Mouse (Mus musculus) stomach, embryonic 16.5 days (tissue): ENCODE measurements around the gene Lrp3. TPM values are rescaled to one million over a fixed set of nuclear protein-coding genes. Genes with fewer than 3 reads are reported as not detected.

Experiments used
- ATAC-seq: fragments of 200-750 bp; cut with Nextera tagmentation; 2 replicates; pipeline ENCODE4 v1.8.0; 2017; ENCODE audit warnings: moderate number of reproducible peaks, moderate TSS enrichment; ENCODE audit not compliant: insufficient read depth, low FRiP score
- H3K27ac ChIP-seq: fragments of 300-500 bp; sonication (generic); 2 replicates; pipeline ENCODE4 v1.5.1; 2014; ENCODE audit warnings: low read length
- H3K27me3 ChIP-seq: fragments of 300-500 bp; sonication (generic); 2 replicates; pipeline ENCODE4 v1.6.1; 2014; ENCODE audit warnings: low read length, control low read depth, mixed read lengths; ENCODE audit not compliant: control insufficient read depth, insufficient read depth
- H3K36me3 ChIP-seq: fragments of 300-500 bp; sonication (generic); 2 replicates; pipeline ENCODE4 v1.6.1; 2014; ENCODE audit warnings: low read length; ENCODE audit not compliant: control insufficient read depth, insufficient read depth
- H3K4me1 ChIP-seq: fragments of 300-500 bp; sonication (generic); 2 replicates; pipeline ENCODE4 v1.6.1; 2014; ENCODE audit warnings: low read length, control low read depth, mixed read lengths; ENCODE audit not compliant: control insufficient read depth, insufficient read depth
- H3K4me2 ChIP-seq: fragments of 300-500 bp; sonication (generic); 2 replicates; pipeline ENCODE4 v1.6.1; 2014; ENCODE audit warnings: low read depth, low read length, mixed read lengths
- H3K4me3 ChIP-seq: fragments of 300-500 bp; sonication (generic); replicated peaks from 2 replicates; pipeline ENCODE4 v1.5.1; 2014; ENCODE audit warnings: mild to moderate bottlenecking, low read length
- H3K9ac ChIP-seq: fragments of 300-500 bp; sonication (generic); 2 replicates; pipeline ENCODE4 v1.6.1; 2014; ENCODE audit warnings: low read length
- H3K9me3 ChIP-seq: fragments of 300-500 bp; sonication (generic); replicated peaks from 2 replicates; pipeline ENCODE4 v1.6.1; 2016; ENCODE audit warnings: low read length, control low read depth; ENCODE audit not compliant: control insufficient read depth
- WGBS: fragments of 180-500 bp; shearing (Covaris S2); extraction: QIAGEN DNeasy Blood & Tissue Kit; methylation state at CpG from one replicate; pipeline ENCODE4 v1.1.7; 2014; 5-methylcytosine and 5-hydroxymethylcytosine counted together
- polyA plus RNA-seq: library from polyadenylated mRNA; unstranded; fragments of >200 nt; fragmentation: Nextera tagmentation; extraction: Ambion mirVana; gene quantifications from 2 replicates; pipeline ENCODE4 v1.2.1, GENCODE M21; 2015

Lrp3 gene
- polyA plus RNA-seq, 1 experiment from 2014 or later = 5.5 TPM

GRCm38 (mm10) chr7:35157512-35157911 lies 57.8 kb downstream of the Lrp3 start:
- H3K27me3 ChIP-seq = no peaks in the 10 kb centered on the region
- no peak overlapping the region for H3K9ac ChIP-seq
- WGBS = 73% methylated on average over 3 of the region's 3 CpGs
- no peaks in the 10 kb centered on the region for H3K9me3 ChIP-seq
- ATAC-seq = no peak
- no peak overlapping the region for H3K27ac ChIP-seq
- H3K36me3 ChIP-seq = no peaks in the 10 kb centered on the region
- H3K4me1 ChIP-seq = no peaks in the 10 kb centered on the region
- H3K4me2 ChIP-seq = no peak overlapping the region
- H3K4me3 ChIP-seq = no peak overlapping the region

- Histone ChIP-seq H3K9me3 (no peaks in the 10 kb centered on the region), H3K27me3 (no peaks in the 10 kb centered on the region), H3K4me3 (no peak overlapping the region), H3K36me3 (no peaks in the 10 kb centered on the region), H3K4me1 (no peaks in the 10 kb centered on the region), H3K9ac (no peak overlapping the region), H3K4me2 (no peak overlapping the region), H3K27ac (no peak overlapping the region)
- WGBS = 61% methylated on average over 16 of the region's 16 CpGs
- no peak for ATAC-seq
These were observed 58.5 kb downstream of the Lrp3 start for GRCm38 (mm10) chr7:35156561-35157477.

- WGBS = 63% methylated on average over 12 of the region's 12 CpGs
- H3K4me3 ChIP-seq = no peak overlapping the region
- no peak for ATAC-seq
- no peaks in the 10 kb centered on the region for H3K36me3 ChIP-seq
- H3K4me1 ChIP-seq = 0 out of 2 replicates have a peak, but pooled peaks cover 5% of the 10 kb centered on the region
- H3K27ac ChIP-seq = no peak overlapping the region
- no peaks in the 10 kb centered on the region for H3K27me3 ChIP-seq
- no peak overlapping the region for H3K4me2 ChIP-seq
- H3K9me3 ChIP-seq = no peaks in the 10 kb centered on the region
- H3K9ac ChIP-seq = no peak overlapping the region
These were observed 60.8 kb downstream of the Lrp3 start for GRCm38 (mm10) chr7:35154449-35154848.

GRCm38 (mm10) chr7:35150860-35151259 lies 64.4 kb downstream of the Lrp3 start:
- H3K4me3 ChIP-seq = no peak overlapping the region
- no peak for ATAC-seq
- peaks cover 8% of the 10 kb centered on the region; the same call in 1 of the 2 replicates for H3K4me1 ChIP-seq
- no peaks in the 10 kb centered on the region for H3K27me3 ChIP-seq
- no peak overlapping the region for H3K27ac ChIP-seq
- H3K36me3 ChIP-seq = no peaks in the 10 kb centered on the region
- no peak overlapping the region for H3K9ac ChIP-seq
- no peaks in the 10 kb centered on the region for H3K9me3 ChIP-seq
- 75% methylated on average over 5 of the region's 5 CpGs for WGBS
- no peak overlapping the region for H3K4me2 ChIP-seq

Other genes starting within 250 kb of the Lrp3 start
- gene Cebpg, start 158.9 kb downstream of the Lrp3 start, polyA plus RNA-seq = 26.1 and 27.4 TPM in 2 replicates
- gene Cebpa, start 96.2 kb downstream of the Lrp3 start, polyA plus RNA-seq = 2.6 and 2.8 TPM in 2 replicates
- 3.6 and 5.0 TPM in 2 replicates for gene Slc7a10, start 29.1 kb downstream of the Lrp3 start, polyA plus RNA-seq
- gene Gpatch1, start 102.9 kb upstream of the Lrp3 start, polyA plus RNA-seq = 13.5 and 14.3 TPM in 2 replicates
- 32.4 and 37.5 TPM in 2 replicates for gene Rhpn2, start 118.7 kb upstream of the Lrp3 start, polyA plus RNA-seq
- gene Faap24, start 181.3 kb upstream of the Lrp3 start, polyA plus RNA-seq = 14.7 and 15.9 TPM in 2 replicates
- 41.1 and 41.8 TPM in 2 replicates for gene Cep89, start 181.5 kb upstream of the Lrp3 start, polyA plus RNA-seq
- 9.5 and 14.8 TPM in 2 replicates for gene Slc7a9, start 233.3 kb upstream of the Lrp3 start, polyA plus RNA-seq